In the genomic region with DNA sequence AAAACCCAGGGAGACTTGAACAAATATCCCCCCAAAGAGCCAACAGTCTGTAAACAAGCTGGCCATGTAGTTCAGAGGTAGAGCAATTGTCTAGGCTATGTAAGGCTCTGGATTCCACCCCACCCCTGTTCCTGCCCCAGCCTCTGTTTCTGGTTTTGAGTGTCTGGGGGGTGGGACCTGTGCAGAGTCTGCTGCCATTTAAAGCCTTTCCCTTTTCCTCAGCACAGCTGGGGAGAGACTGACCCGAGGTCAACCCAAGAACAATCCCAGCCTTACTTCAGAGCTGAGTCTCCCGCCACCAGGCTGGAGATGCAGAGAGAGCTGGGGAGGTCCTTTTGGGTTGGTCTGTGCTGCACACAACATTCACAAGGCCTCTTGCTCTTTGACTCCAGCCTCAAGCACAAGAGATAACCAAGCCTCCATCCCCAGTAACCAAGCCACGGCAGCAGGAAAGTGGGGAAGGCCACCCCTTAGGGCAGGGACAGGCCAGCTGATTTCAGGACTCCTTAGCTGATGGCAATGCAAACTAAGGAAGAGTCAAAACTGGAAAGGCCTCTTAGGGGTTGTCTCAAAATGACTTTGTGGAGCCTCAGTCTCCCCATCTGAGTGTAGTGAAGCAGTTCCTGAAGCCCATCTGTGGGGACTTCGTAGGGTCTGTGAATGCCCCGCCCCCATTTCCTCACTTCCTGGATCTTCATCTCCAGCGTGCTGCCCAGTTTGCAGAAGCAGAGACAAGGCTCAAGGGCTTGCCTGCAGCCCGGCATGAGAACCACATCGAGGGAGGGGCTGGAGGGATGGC, we compare ENCODE assay signal across 12 mouse cellular contexts. TPM values are rescaled to one million over a fixed set of nuclear protein-coding genes. Genes with fewer than 3 reads are reported as not detected.
DNase-seq lines count a peak whose midpoint lies in the region; ATAC-seq and TF ChIP-seq lines count a peak whose summit lies in the region.
"Had no signal": no experiment of that assay in that cellular context is flagged by ENCODE, and none has a peak within 500 bp of the region (broad histone marks: within the 10 kb centered on the region; RNA-seq: fewer than 3 reads in every experiment).

No protein-coding gene starts in this region.

- H3K9ac ChIP-seq in hindbrain, embryonic 11.5 days (ENCODE audit: low read depth, low read length) = no peak overlapping the region
- no peak overlapping the region for H3K9ac ChIP-seq in hindbrain, embryonic 16.5 days (ENCODE audit: low read depth, low read length)
- no peak overlapping the region for H3K9ac ChIP-seq in ES-E14 (ENCODE audit: insufficient read depth, low read depth, low read length, poor library complexity, severe bottlenecking)
- H3K9ac ChIP-seq: liver, embryonic 14.5 days had no signal

- H3K36me3 ChIP-seq in hindbrain, embryonic 11.5 days (ENCODE audit: control insufficient read depth, insufficient read depth, low read length) = no peaks in the 10 kb centered on the region
- H3K36me3 ChIP-seq in hindbrain, embryonic 16.5 days (ENCODE audit: control insufficient read depth, insufficient read depth, low read length) = no peaks in the 10 kb centered on the region
- H3K36me3 ChIP-seq in ES-E14 (ENCODE audit: control insufficient read depth, insufficient read depth, low read length, poor library complexity, severe bottlenecking) = no peaks in the 10 kb centered on the region

- intact Hi-C loops in left cerebral cortex, postnatal 14 days (cut with DNase I) = no loop called here

- in situ Hi-C loops in ES-E14 (cut with MboI; ENCODE audit: low sequenced_read_pairs in 2 of 2, unreplicated experiment in 2 of 2) = no loop called here

- DNase-seq in hindbrain, embryonic 11.5 days (ENCODE audit: low spot score) = peak; percentile 29
- DNase-seq in 3T3-L1 (ENCODE audit: low read depth, low spot score) = peak; percentile 31
- DNase-seq in ES-E14 (ENCODE audit: low read depth, low spot score) = no peak
- peak; percentile 61 for DNase-seq in forelimb bud, embryonic 11.5 days (ENCODE audit: low read depth, low spot score)
- no peak for DNase-seq in lung, postnatal 10 days
- DNase-seq in left cerebral cortex, postnatal 14 days (ENCODE audit: low spot score in 2 of 2) = no peak
- DNase-seq: heart, adult 18-20 months; right cerebral cortex, adult 18-20 months had no signal

- H3K4me2 ChIP-seq in hindbrain, embryonic 11.5 days (replicated peaks; ENCODE audit: low read depth, low read length) = no peak overlapping the region
- H3K4me2 ChIP-seq in hindbrain, embryonic 16.5 days (ENCODE audit: low read length) = no peak overlapping the region

- no peaks in the 10 kb centered on the region for H3K9me3 ChIP-seq in hindbrain, embryonic 11.5 days (ENCODE audit: control insufficient read depth, low read length)
- no peaks in the 10 kb centered on the region for H3K9me3 ChIP-seq in hindbrain, embryonic 16.5 days (ENCODE audit: control insufficient read depth, low read length)
- no peaks in the 10 kb centered on the region for H3K9me3 ChIP-seq in ES-E14 (ENCODE audit: control insufficient read depth, insufficient read depth, low read depth, low read length)

- H3K4me3 ChIP-seq in hindbrain, embryonic 11.5 days (ENCODE audit: low read depth, low read length) = no peak overlapping the region
- H3K4me3 ChIP-seq in hindbrain, embryonic 16.5 days (ENCODE audit: low read length) = no peak overlapping the region
- no peak overlapping the region for H3K4me3 ChIP-seq in ES-E14 (ENCODE audit: insufficient read depth in 1 of 2, low read depth in 1 of 2, low read length in 2 of 2, poor library complexity in 1 of 2, severe bottlenecking in 1 of 2)

- ATAC-seq in hindbrain, embryonic 11.5 days (ENCODE audit: low FRiP score) = no peak
- no peak for ATAC-seq in hindbrain, embryonic 16.5 days
- ATAC-seq in monocyte, adult 5-6 weeks (replicated peaks; ENCODE audit: insufficient number of reproducible peaks, low FRiP score, low TSS enrichment, poor library complexity, severe bottlenecking) = no peak
- ATAC-seq: Patski had no signal

- WGBS in hindbrain, embryonic 11.5 days = 48% methylated on average over 8 of the region's 8 CpGs
- 46% methylated on average over 8 of the region's 8 CpGs for WGBS in hindbrain, embryonic 16.5 days

- 0 out of 2 replicates have a peak, but pooled peaks cover 2% of the 10 kb centered on the region for H3K4me1 ChIP-seq in hindbrain, embryonic 11.5 days (replicated peaks; ENCODE audit: control insufficient read depth, insufficient read depth, low read length)
- no peaks in the 10 kb centered on the region for H3K4me1 ChIP-seq in hindbrain, embryonic 16.5 days (ENCODE audit: control insufficient read depth, insufficient read depth, low read depth, low read length)
- H3K4me1 ChIP-seq in ES-E14 (ENCODE audit: control insufficient read depth in 2 of 2, insufficient read depth in 2 of 2, low read length in 2 of 2, poor library complexity in 1 of 2) = peaks cover 0 to 14% of the 10 kb centered on the region in 2 experiments; a peak in 1 of 4 replicates

- H3K27ac ChIP-seq in hindbrain, embryonic 11.5 days (ENCODE audit: low read depth, low read length) = no peak overlapping the region
- no peak overlapping the region for H3K27ac ChIP-seq in hindbrain, embryonic 16.5 days (ENCODE audit: low read depth, low read length)
- peak overlapping the region; percentile 43 for H3K27ac ChIP-seq in ES-E14 (ENCODE audit: insufficient read depth, low read depth, low read length, poor library complexity, severe bottlenecking)
- H3K27ac ChIP-seq: liver, embryonic 14.5 days had no signal

- H3K27me3 ChIP-seq in hindbrain, embryonic 11.5 days (ENCODE audit: control insufficient read depth, insufficient read depth, low read length) = no peaks in the 10 kb centered on the region
- no peaks in the 10 kb centered on the region for H3K27me3 ChIP-seq in hindbrain, embryonic 16.5 days (replicated peaks; ENCODE audit: control insufficient read depth, insufficient read depth, low read length)
- H3K27me3 ChIP-seq: Patski had no signal

TF ChIP-seq in ES-E14, 5 proteins besides CTCF, POLR2A, EP300 and RAD21:
- TF ChIP-seq MAFK (IDR thresholded peaks at IDR 0.05; ENCODE audit: insufficient read depth, low read depth, low read length) (no peak), ZC3H11A (IDR thresholded peaks at IDR 0.05; ENCODE audit: borderline replicate concordance, low read depth, low read length) (no peak), ZNF384 (IDR thresholded peaks at IDR 0.05; ENCODE audit: low read depth, low read length) (no peak), CHD2 (IDR thresholded peaks at IDR 0.05; ENCODE audit: low read depth, low read length) (no peak), HCFC1 (IDR thresholded peaks at IDR 0.05; ENCODE audit: borderline replicate concordance, insufficient read depth, low read length) (no peak)

RNA-seq across cellular contexts. Expression of a gene that starts 15.4 kb away (rescaled TPM):
- 4.6 and 5.5 TPM in 2 replicates for polyA plus RNA-seq in hindbrain, embryonic 11.5 days (2014; fragmentation: Nextera tagmentation; extraction: Ambion mirVana)
- polyA plus RNA-seq in hindbrain, embryonic 16.5 days (2015; fragmentation: Nextera tagmentation; extraction: Ambion mirVana) = 75.3 and 97.1 TPM in 2 replicates
- 33.9 and 42.1 TPM in 2 replicates for total RNA-seq in ES-E14 (2012; rRNA removed)
- total RNA-seq in monocyte, adult 5-6 weeks (2017) = 29.5 to 34.2 TPM (median 34.2 TPM) in 3 replicates
- 10 to 100 TPM; 52.5 to 76.3 TPM for total RNA-seq in left cerebral cortex, postnatal 14 days (2021)

RNA-seq across cellular contexts. Expression of a gene that starts 56.9 kb away (rescaled TPM):
- 22.0 and 22.6 TPM in 2 replicates for polyA plus RNA-seq in hindbrain, embryonic 11.5 days (2014; fragmentation: Nextera tagmentation; extraction: Ambion mirVana)
- 20.6 and 23.7 TPM in 2 replicates for polyA plus RNA-seq in hindbrain, embryonic 16.5 days (2015; fragmentation: Nextera tagmentation; extraction: Ambion mirVana)
- total RNA-seq in ES-E14 (2012; rRNA removed) = 38.2 and 47.8 TPM in 2 replicates
- total RNA-seq in monocyte, adult 5-6 weeks (2017) = 29.6 to 41.9 TPM (median 30.0 TPM) in 3 replicates
- total RNA-seq in left cerebral cortex, postnatal 14 days (2021) = 10 to 100 TPM; 46.3 to 50.6 TPM

Comparison
In these comparisons a context has a peak if more than half of its experiments do, and no peak if none do; other contexts are left out.
1. DNase-seq: peak in hindbrain, embryonic 11.5 days (single experiment), 3T3-L1 (single experiment) and forelimb bud, embryonic 11.5 days (single experiment); none in ES-E14 (single experiment), lung, postnatal 10 days (single experiment) and left cerebral cortex, postnatal 14 days (0 of 2).